Mouse (Mus musculus) CH12.LX (cell line): ENCODE results near the gene Vps26a. TPM values are rescaled to one million over a fixed set of nuclear protein-coding genes. Genes with fewer than 3 reads are reported as not detected.

Source experiments
- DNase-seq: peaks from one replicate; pipeline ENCODE4 v3.0.0-alpha.2; 2013; ENCODE audit errors: extremely low read depth
- H3K27ac ChIP-seq: 2 replicates; pipeline ENCODE4 v1.5.1; 2012; ENCODE audit warnings: low read depth, mild to moderate bottlenecking, control low read depth, moderate library complexity; ENCODE audit not compliant: insufficient read depth
- H3K27me3 ChIP-seq: replicated peaks from 2 replicates; pipeline ENCODE3; 2012; ENCODE audit warnings: inconsistent platforms
- H3K36me3 ChIP-seq, 2 experiments: replicated peaks in 1 of 2; 2 replicates each; pipeline versions ENCODE3 to v1.6.1; 2012; ENCODE audit warnings: inconsistent platforms in 1 of 2, low read length in 1 of 2, mild to moderate bottlenecking in 1 of 2, mixed read lengths in 1 of 2, moderate library complexity in 1 of 2; ENCODE audit not compliant: control insufficient read depth in 1 of 2, insufficient read depth in 1 of 2
- H3K4me1 ChIP-seq, 2 experiments: 2 replicates each; pipeline ENCODE4 v1.6.1; 2012; ENCODE audit warnings: inconsistent platforms in 1 of 2, moderate library complexity in 1 of 2; ENCODE audit not compliant: insufficient read depth in 2 of 2, control insufficient read depth in 1 of 2
- H3K4me2 ChIP-seq: 2 replicates; pipeline ENCODE4 v1.6.1; 2012; ENCODE audit warnings: low read depth, mild to moderate bottlenecking, control low read depth; ENCODE audit not compliant: poor library complexity, insufficient read depth, severe bottlenecking
- H3K4me3 ChIP-seq, 3 experiments: fragments of 150-350 bp in 1 of 3; sonication (generic) in 1 of 3; replicated peaks in 1 of 3; 2 replicates each; pipeline versions ENCODE3 to v1.5.1; 2011 to 2012; ENCODE audit warnings: low read depth in 2 of 3, low read length in 2 of 3, mild to moderate bottlenecking in 2 of 3, moderate library complexity in 2 of 3, control low read depth in 1 of 3, improper control_type of control experiment in 1 of 3, inconsistent platforms in 1 of 3, mixed read lengths in 1 of 3; ENCODE audit not compliant: poor library complexity in 1 of 3
- H3K79me2 ChIP-seq: replicated peaks from 2 replicates; pipeline ENCODE4 v1.6.1; 2012; ENCODE audit warnings: mild to moderate bottlenecking, moderate library complexity; ENCODE audit not compliant: control insufficient read depth, poor library complexity, insufficient read depth, severe bottlenecking; ENCODE audit errors: extremely low read depth
- H3K9ac ChIP-seq: 2 replicates; pipeline ENCODE4 v1.6.1; 2012; ENCODE audit warnings: low read depth, mild to moderate bottlenecking, control low read depth, moderate library complexity; ENCODE audit not compliant: insufficient read depth
- H3K9me3 ChIP-seq: replicated peaks from 2 replicates; pipeline ENCODE3; 2012; ENCODE audit warnings: low read length, inconsistent platforms, mixed read lengths
- CHD1 ChIP-seq: IDR thresholded peaks from 2 replicates; pipeline ENCODE4 v1.6.1; 2012; ENCODE audit warnings: low read depth, low read length, improper control_type of control experiment, inconsistent platforms
- CHD2 ChIP-seq: IDR thresholded peaks from 2 replicates; pipeline ENCODE4 v1.6.1; 2011; ENCODE audit warnings: low read length, improper control_type of control experiment
- EP300 ChIP-seq: IDR thresholded peaks from 2 replicates; pipeline ENCODE4 v1.6.1; 2011; ENCODE audit warnings: low read length, improper control_type of control experiment
- GABPA ChIP-seq: IDR thresholded peaks from 2 replicates; pipeline ENCODE4 v1.6.1; 2012; ENCODE audit warnings: low read depth, low read length, improper control_type of control experiment, inconsistent platforms; ENCODE audit not compliant: insufficient replicate concordance
- HCFC1 ChIP-seq: IDR thresholded peaks from 2 replicates; pipeline ENCODE4 v1.6.1; 2012; ENCODE audit warnings: low read depth, mild to moderate bottlenecking, inconsistent platforms, low read length, improper control_type of control experiment
- IRF4 ChIP-seq: IDR thresholded peaks from 2 replicates; pipeline ENCODE4 v1.6.1; 2014; ENCODE audit warnings: low read depth, mild to moderate bottlenecking, inconsistent platforms, low read length, improper control_type of control experiment
- MAX ChIP-seq: IDR thresholded peaks from 2 replicates; pipeline ENCODE4 v1.6.1; 2011; ENCODE audit warnings: low read length, improper control_type of control experiment
- MAZ ChIP-seq: IDR thresholded peaks from 2 replicates; pipeline ENCODE4 v1.6.1; 2012; ENCODE audit warnings: low read depth, mild to moderate bottlenecking, inconsistent platforms, low read length, improper control_type of control experiment, moderate library complexity
- NRF1 ChIP-seq: IDR thresholded peaks from 2 replicates; pipeline ENCODE4 v1.6.1; 2014; ENCODE audit warnings: low read depth, mild to moderate bottlenecking, inconsistent platforms, low read length, improper control_type of control experiment, moderate library complexity
- PAX5 ChIP-seq: IDR thresholded peaks from 2 replicates; pipeline ENCODE4 v1.6.1; 2012; ENCODE audit warnings: low read length, inconsistent platforms, mixed read lengths
- RAD21 ChIP-seq: IDR thresholded peaks from 2 replicates; pipeline ENCODE4 v1.6.1; 2011; ENCODE audit warnings: low read depth, mild to moderate bottlenecking, low read length, improper control_type of control experiment, moderate library complexity
- RCOR1 ChIP-seq: conservative IDR thresholded peaks from 2 replicates; pipeline ENCODE4 v1.6.1; 2012; ENCODE audit warnings: low read depth, mild to moderate bottlenecking, inconsistent platforms, low read length, improper control_type of control experiment
- UBTF ChIP-seq: IDR thresholded peaks from 2 replicates; pipeline ENCODE4 v1.6.1; 2012; ENCODE audit warnings: low read depth, mild to moderate bottlenecking, inconsistent platforms, low read length, improper control_type of control experiment, moderate library complexity
- USF1 ChIP-seq: IDR thresholded peaks from 2 replicates; pipeline ENCODE4 v1.6.1; 2014; ENCODE audit warnings: low read depth, mild to moderate bottlenecking, inconsistent platforms, low read length, improper control_type of control experiment
- ZC3H11A ChIP-seq: IDR thresholded peaks from 2 replicates; pipeline ENCODE4 v1.6.1; 2012; ENCODE audit warnings: low read depth, mild to moderate bottlenecking, inconsistent platforms, low read length, improper control_type of control experiment
- ZNF384 ChIP-seq: IDR thresholded peaks from 2 replicates; pipeline ENCODE4 v1.6.1; 2012; ENCODE audit warnings: low read depth, low read length, improper control_type of control experiment, inconsistent platforms
- dilution Hi-C: fragments of 300-500 bp; cut with MboI; formaldehyde crosslinking; loops from 2 replicates; pipeline ENCODE4 v1.14.3; 2020; ENCODE audit warnings: low sequenced_read_pairs; ENCODE audit not compliant: extremely low pct_unique_long_range_greater_than_20kb, extremely low pct_ligation_motif_present
- in situ Hi-C: fragments of 300-500 bp; cut with MboI; formaldehyde crosslinking; loops from 3 replicates; pipeline ENCODE4 v1.14.3; 2019; ENCODE audit warnings: low sequenced_read_pairs, low pct_ligation_motif_present, low pct_unique_long_range_greater_than_20kb, mixed read lengths
- polyA plus RNA-seq: library from polyadenylated mRNA; unstranded; fragments of >175 nt; gene quantifications from 2 replicates; pipeline ENCODE4 v1.2.1, GENCODE M21; 2012; ENCODE audit warnings: low read depth; ENCODE audit not compliant: insufficient read length
- total RNA-seq, 2 experiments: library from RNA; depleted of rRNA; stranded (reverse); fragments of 300-350 nt in 1 of 2; fragments of >200 nt in 1 of 2; gene quantifications; 2 replicates each; pipeline ENCODE4 v1.2.3; 2012 to 2014

Gene Vps26a
- total and polyA plus RNA-seq, 3 experiments: 14.2 to 33.5 (median 32.5) TPM

DNA sequence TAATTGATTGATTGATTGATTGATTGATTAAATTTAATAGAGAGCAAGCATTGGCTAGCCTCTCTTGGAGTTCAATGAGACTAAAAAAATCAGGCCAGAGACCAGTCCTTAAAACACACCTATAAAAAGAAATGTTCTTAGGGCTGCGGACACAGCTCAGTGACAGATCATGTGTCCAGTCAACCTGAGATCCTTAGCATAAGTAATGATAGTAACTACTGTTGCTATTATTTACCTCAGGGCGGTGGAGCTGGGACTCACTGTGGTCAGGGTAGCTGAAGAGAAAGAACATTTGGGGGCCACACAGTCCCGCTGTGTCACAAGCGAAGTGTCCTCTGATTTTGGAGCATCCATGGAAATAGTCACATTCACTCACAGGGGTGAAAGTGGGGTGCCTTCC lies 26.2 kb upstream of the Vps26a start:
- Histone ChIP-seq H3K79me2 (no peaks in the 10 kb centered on the region), H3K4me3 (no peak overlapping the region), H3K36me3 (no peaks in the 10 kb centered on the region), H3K27me3 (no peaks in the 10 kb centered on the region), H3K9ac (no peak overlapping the region), H3K9me3 (peaks cover 2% of the 10 kb centered on the region), H3K4me1 (peaks cover 8 to 48% of the 10 kb centered on the region in 2 experiments), H3K27ac (no peak overlapping the region), H3K4me2 (no peak overlapping the region)
- dilution Hi-C loops: no loop called here
- in situ Hi-C loops: no loop called here
- no peak for DNase-seq
- no peak for TF ChIP-seq MAX
- TF ChIP-seq MAZ: no peak
- TF ChIP-seq USF1: no peak
- TF ChIP-seq GABPA: no peak
- TF ChIP-seq, all 38 proteins: peak for 0

DNA sequence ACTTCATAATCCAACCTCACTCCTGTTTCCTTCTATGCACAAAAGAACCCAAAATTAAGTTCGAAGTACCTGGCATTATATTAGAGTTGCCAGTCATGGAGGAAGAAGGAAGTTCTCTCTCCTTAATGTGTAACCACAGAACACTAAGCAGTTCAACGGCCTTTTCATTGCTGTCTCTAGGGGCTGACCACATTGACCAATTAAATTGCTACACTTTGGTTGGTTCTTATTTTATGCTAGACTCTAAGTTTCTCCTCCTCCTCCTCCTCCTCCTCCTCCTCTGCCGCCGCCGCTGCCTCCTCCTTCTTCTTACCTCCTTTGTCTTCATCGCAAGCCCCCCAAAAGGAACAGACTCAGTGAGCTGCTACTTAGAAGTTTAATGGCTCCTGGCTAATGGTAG lies 24.9 kb upstream of the Vps26a start:
- dilution Hi-C loops: no loop called here
- no peak overlapping the region for H3K4me3 ChIP-seq
- no peak overlapping the region for H3K27ac ChIP-seq
- 0 out of 2 replicates have a peak, but pooled peaks cover 5% of the 10 kb centered on the region for H3K79me2 ChIP-seq
- no peak for DNase-seq
- H3K27me3 ChIP-seq: no peaks in the 10 kb centered on the region
- in situ Hi-C loops: no loop called here
- peaks cover 2% of the 10 kb centered on the region for H3K9me3 ChIP-seq
- no peak overlapping the region for H3K9ac ChIP-seq
- TF ChIP-seq UBTF (no peak), RCOR1 (no peak), MAX (no peak), EP300 (no peak), RAD21 (no peak), HCFC1 (no peak), CHD1 (no peak), MAZ (no peak), CHD2 (no peak), PAX5 (no peak), IRF4 (no peak), NRF1 (no peak), ZNF384 (no peak), ZC3H11A (no peak)
- no peaks in the 10 kb centered on the region for H3K36me3 ChIP-seq
- H3K4me1 ChIP-seq: peaks cover 8 to 48% of the 10 kb centered on the region in 2 experiments
- no peak overlapping the region for H3K4me2 ChIP-seq
